Mouse (Mus musculus): ENCODE measurements around the gene Dnmt3l.
"Not testable (repeated sequence)": the region's sequence is repeated elsewhere in the genome, so short reads cannot be mapped to it uniquely, and the experiment has no call there.

Gene Dnmt3l

DNA sequence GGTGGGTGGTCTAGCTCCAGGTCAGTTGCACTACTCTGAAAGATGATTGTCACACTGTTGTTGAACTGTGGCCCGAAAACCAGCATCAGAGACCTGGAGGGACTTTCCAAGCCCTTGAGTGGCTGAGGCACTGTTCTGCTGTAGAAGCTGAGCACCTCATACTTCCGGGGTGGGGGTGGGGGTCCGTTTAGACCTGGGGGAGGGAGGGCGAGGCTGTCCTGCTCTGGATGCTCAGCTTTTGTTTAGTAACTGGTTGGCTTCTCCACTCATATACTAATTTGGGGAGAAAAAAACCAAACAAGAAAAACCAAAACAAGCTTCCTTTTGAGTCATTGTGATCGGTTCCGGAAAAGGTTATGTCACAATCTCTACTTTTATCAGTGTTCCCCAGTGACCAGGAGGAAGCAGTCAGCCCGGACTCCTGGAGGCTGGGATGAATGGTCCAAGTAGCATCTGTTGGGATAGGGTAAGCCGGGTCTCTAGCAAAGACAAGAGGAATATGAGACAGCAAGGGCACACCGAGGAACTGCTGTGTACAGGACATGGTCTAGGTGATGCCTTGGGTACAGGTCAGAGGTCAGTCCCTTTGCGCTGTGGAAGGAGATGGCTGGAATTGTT, 44.8 kb downstream of the Dnmt3l start:
- DNase-seq: no peak

DNA sequence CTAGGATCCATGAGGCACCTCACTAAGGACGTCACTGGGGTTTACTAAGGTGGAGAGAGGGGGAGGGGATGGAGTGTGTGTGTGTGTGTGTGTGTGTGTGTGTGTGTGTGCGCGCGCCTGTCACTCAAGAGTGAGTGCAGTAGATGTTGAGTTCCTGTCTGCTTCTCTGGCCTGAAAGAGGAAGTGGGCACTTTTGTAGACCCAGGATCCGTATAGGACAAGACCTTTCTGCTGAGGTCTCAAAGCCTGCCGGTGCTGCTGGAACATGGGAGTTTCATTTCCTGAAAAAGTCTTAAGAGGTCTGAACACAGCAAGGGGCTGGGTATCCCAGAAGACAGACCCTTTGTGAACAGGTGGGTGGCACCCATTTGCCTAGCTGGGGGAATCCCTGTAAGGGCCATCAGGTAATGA, 45.4 kb downstream of the Dnmt3l start:
- no peak for DNase-seq

DNA sequence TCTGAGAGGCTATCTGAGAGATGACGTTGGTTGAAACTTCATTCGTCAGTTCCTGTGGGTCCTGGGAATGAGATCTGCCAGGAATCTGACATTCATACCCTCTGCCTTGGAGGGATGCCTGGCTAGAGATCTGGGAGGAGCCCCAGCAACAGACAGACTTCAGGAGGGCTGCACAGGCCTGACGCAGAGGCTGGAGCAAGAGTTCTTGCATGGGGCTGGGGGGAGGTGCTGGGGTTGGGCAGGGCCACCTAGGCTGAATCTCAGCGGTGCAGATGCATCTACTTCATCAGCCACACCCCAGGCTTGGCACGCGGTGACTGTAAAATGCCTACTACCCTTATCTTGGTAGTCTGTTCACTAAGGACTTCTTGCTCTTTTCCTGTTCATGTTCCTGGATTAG, 48.5 kb downstream of the Dnmt3l start:
- DNase-seq: no peak

DNA sequence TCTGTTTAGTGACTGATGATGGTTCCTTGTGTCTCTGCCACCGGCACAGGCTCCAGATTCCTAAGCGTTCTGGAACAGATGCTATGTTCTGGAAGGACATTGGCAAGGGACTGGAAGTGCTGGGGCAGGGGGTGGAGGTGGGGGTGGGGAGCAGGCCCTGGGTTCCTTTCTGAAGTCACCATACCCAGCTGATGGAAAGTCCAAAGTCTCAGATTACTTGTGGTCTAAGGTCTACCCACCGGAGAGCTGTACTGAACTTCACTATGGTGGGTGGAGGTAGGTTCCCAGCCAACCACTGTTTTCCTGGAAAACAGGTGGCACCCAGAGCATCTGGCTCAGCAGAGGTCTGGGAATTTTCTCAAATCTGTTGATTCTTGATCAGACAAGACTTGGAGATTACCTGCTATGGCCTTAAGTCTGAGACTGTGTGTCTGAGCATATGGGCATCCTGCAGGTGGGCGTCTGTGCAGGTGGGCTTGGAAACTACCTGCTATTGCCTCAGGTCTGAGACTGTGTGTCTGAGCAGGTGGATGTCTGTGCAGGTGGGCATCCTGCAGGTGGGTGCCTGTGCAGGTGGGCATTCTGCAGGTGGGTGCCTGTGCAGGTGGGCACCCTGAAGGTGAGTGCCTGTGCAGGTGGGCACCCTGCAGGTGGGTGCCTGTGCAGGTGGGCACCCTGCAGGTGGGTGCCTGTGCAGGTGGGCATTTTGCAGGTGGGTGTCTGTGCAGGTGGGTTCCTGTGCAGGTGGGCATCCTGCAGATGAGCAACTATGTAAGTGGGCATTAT, 49.2 kb downstream of the Dnmt3l start:
- no peak for DNase-seq

DNA sequence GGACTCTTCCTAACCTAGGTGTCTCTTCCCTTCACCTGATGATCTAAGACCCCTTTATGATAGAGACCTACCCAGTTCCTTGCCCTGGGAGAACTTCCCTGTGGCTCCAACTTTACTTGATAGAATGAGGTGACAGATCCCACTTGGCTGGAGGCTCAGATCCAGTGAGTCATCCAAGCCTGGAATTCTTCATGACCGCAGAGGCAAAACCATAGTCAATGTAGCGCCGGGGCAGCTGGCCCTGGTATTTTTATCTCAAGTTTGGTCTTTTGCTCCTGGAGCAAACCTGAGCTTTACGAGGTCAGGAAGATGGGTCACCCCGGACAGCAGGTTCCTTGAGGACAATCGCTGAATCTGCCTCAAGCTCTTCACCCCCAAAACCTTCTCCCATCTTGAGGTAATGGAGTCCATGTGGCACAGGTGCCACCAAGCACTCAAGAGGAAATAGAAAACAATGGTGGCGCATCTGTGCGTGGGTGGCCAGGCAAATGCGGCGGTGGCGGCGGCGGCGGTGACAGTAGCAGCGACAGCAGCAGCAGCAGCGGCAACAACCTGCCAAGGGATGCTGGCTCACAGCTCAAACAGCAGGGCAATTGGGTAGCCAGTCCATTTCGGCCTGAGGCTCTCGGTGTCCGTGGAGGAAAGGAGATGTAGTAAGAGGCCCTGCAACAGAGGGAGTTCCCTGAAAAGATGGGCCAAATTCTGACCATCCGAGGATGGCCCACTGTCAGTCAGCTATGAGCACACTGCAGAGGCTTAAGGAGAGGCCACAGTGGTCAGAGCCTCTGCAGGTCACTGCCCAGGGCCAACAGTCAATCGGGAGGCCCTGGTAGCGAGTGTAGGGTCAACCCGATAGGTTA, 50.3 kb downstream of the Dnmt3l start:
- no peak for DNase-seq

DNA sequence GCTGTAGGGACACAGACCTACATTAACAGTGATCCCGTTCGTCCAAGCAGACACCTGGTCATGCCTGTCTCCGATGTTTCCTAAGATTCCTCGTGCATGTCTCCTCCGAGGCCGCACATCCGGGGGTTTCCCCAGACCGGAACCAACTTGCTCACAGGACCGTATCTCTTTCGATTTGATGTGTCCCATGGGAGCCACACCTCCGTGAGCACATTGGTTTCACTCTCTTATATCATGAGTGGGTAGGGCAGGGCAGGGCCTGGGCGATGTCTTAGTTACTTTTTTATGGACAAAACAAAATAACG, 50.9 kb downstream of the Dnmt3l start:
- no peak for DNase-seq

DNA sequence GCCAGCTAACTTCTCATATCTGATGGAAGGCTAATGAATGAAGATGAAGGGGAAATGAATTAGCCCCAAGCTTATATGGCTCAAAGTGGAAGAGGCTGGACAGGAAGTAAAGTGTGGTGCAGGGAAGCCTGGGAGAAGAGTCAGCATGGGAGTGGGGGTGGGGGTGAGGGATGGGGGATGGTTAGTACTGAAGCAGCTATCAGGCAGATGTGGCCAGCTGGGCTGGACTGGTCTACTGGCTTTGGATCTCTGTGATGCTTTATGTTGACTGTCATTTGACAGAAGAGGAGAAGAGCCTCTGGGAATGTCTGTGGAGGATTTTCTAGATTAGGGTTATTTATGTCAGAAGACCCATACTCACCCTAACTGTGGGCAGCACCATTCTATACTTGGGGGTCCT, 53.5 kb downstream of the Dnmt3l start:
- DNase-seq: no peak

DNA sequence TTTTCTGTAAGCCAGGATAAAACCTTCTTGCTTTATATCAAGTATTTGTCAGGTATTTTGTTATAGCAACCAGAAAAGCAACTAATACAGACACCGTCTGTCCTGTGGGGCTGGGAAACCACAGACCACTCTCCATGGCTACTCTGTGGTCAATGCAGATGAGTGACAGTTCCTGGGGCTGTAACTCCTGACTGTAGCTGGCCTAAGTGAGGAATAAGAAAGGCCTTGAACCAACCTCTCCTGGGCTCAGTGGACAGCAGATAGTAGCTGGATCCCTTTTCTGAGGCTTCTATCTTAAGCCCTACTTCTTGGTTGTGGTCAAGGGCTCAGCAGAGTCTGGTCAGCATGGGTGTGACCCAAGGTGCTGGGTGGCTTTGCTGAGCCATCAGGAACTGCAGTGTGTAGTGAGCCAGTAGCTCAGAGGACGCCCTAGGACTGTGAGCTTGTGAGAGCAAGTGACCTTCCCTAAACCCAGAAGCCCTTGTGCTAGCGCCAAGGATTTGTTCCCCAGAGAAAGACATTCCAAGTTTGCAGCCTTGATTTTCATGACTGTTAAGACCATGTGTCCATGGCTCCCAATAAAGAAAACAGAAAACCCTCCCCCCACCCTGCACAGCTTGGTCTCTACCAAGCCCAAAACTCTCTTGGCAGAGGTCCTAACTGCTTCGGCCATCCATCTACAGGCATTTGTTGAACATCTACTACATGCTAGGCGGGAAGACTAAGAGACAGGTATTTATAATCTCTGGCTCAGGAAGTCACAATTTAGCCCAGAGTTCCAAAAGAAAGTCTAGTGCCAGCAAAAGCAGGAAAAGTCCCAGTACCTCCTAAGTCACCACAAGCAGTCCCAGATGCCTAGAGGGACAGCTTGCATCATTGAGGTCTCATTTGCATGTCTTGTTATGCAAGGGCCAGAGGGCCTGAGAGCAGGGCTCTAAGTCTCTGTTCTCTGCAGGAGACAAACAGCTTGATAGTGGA, 54.5 kb downstream of the Dnmt3l start:
- peak; percentile 53 for DNase-seq

DNA sequence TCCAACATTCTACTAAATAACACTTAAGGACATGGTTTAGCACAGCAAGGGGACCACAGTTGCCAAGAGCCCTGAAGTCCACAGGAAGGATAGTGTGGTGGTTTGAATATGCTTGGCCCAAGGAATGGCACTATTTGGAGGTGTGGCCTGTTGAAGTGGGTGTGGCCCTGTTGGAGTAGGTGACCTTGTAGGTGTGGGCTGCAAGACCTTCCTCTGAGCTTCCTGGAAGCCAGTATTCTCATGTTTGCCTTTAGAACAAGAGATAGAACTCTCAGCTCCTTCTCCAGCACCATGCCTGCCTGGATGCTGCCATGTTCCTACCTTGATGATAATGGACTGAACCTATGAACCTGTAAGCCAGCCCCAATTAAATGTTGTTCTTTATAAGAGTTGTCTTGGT, 58.1 kb downstream of the Dnmt3l start:
- DNase-seq: not testable (repeated sequence)

DNA sequence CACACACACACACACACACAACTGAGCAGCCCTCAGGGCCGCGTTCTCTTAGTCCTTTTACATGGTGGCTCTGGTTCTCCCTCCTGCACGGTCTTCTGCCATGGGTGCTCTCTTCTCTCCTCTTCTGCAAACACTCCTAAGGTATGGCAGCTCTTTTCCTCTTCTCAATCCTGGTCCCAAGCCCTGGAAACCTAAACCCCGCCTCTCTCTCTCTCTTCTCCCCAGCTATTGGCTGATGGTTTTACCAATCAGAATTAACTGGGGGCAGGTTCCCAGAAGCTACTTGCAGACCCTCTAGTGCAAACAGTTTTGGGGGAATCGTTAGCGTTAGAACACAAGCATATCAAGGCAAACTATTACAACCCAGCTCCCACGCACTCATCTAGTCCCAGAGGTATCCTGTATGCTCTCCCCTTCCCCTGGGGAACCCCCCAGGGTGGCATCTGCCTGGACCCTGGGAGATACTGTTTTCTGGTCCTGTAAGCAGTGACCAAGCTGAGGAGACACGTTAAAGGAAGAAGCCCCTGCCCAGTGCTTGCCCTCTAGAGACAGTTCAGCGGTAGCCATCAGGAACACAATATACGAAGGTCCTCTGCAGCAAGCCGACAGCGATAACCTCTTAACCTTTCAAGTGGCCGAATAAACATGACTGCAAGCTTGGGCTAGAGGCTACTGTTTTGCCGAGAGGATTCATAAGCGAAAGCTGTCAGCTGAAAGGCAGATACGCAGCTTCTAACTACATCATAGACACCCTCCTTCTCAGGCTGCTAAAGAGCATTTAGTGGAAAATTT, 59.4 kb downstream of the Dnmt3l start:
- no peak for DNase-seq

DNA sequence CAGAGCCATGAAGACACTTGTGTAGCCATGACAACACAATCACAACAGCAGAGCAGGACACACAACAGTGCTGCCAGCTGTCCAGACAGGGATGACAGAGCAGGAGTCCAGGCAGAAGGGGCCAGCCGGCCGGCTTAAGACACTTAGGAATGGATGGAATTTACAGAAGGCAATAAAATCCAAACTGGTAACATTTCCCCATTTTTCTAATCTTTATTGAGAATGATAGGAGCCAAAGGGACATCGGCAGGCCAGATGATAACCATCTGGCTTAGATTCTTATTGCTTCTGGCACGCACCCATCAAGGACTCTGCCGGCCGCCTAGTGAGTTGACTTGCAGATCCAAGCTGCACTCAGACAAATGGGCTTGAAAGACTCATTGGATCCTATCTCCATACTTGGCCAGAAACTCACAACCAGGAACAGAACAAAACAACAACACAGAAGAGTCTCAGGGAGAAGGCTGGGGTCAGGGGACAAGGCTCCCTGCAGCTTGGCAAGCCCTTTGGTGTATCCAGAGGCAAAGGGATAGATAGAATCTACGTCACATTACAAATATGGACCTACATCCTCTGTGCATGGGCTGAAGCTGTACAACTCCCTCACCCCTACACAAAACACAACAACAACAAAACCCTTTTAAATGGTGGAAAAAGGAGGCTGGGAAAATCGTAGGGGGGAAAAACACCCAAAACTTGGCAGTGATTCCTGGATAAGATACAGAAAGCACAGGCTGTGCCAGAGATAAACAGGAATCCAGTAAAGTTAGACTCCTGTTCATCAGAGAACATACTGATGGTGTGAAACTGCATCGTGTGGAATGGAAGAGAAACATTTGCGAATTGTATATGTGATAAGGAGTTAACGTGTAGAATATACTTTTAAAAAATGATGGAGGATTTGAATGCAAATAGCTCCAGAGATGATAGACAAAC, 63.1 kb downstream of the Dnmt3l start:
- DNase-seq: peak; percentile 69

DNA sequence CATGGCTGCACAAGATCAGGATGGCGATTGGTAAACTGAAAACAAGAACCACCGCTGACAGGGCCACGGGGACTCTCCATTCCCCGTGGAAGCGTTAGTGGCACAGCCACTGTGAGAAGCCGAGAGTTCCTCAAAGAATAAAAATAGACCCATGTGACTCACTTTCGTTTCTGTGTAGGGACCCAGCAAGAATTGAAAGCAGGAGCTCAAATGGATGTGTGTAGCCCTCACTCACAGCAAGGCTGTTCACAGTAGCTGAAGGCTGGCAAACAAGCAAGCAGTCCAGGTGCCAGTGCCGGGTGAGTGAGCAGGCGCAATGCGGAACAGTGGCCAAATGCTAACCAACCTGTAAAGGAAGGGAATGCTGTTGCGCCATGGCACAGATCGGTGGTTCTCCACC, 63.8 kb downstream of the Dnmt3l start:
- peak; percentile 89 for DNase-seq

Data from kidney, adult 11 months (tissue).